Mouse (Mus musculus): ENCODE measurements around the gene Trim67.

Trim67 gene

DNA sequence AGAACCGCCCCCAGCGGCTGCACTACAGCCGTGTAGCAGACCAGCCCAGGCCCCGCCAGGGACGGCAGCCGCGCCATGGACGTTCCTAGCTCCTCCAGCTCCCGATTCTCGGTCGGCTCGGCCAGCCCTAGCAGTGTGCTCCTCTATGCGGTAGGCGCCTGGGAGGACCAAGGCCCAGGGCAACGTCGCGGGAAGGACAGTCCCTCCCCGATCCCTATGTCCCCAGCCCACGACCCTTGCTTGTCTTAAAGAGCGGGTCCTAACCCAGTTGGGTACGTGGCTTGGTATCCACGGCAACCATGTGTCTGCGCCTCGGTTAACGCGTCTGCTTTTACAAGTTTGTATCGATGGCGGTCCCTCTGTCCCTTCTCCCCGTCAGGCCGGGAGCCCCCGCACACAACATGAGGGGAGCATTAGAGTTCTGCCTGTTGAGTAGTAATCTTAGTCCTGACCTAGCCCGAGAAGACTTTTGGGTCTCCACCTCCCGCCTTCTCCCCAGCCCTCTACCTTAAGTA, 70.3 kb downstream of the Trim67 start:
- DNase-seq (ENCODE audit: low read depth, low spot score): no peak
- H3K36me3 ChIP-seq (ENCODE audit: control insufficient read depth, insufficient read depth, low read length, poor library complexity, severe bottlenecking): peaks cover 1% of the 10 kb centered on the region

DNA sequence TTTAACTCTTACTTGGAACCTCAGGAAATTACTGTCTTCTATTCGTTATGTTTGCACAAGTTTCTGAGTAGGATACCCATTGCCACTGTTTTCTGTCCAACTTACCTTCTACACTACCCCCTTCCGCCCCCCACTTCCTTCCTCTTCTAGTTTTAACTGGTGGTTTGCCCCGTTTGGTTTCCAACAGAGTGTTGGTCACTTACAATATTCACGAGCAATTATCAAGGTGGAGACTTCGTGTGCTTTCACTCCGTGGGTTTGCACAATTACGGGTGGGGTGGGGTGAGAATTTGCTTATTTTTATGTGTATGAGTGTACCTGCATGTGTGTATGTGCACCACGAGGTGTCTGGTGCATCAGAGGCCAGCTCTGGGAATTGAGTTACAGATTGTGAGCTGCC, 70.8 kb downstream of the Trim67 start:
- DNase-seq (ENCODE audit: low read depth, low spot score): peak; percentile 39
- Histone ChIP-seq H3K36me3 (ENCODE audit: control insufficient read depth, insufficient read depth, low read length, poor library complexity, severe bottlenecking) (no peaks in the 10 kb centered on the region; the same call in 1 of the 2 replicates), H3K27me3 (ENCODE audit: control insufficient read depth, insufficient read depth, low read length, poor library complexity, severe bottlenecking) (no peaks in the 10 kb centered on the region)

More for the DNA sequence above, 70.3 kb downstream of the Trim67 start:
- H3K27me3 ChIP-seq (ENCODE audit: control insufficient read depth, insufficient read depth, low read length, poor library complexity, severe bottlenecking): no peaks in the 10 kb centered on the region

DNA sequence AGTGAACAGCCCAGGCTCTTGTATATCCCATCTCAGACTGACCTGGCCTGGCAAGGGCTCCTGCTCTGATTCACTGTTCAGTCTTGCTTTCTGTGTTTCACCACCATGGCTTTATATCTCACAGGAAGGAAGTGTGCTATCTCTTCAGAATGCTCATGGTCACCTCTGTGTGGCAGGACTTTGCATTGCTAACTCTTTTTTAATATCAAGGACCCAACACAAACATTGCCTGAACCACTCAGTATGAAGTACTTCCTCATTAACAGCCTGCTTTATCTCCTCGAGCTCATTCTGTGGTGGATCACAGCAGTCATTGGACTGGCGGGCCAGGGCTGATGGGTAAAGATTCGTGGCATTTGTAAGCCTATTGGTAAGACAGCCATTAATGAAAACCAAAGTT, 73.8 kb downstream of the Trim67 start:
- DNase-seq (ENCODE audit: low read depth, low spot score): peak; percentile 27
- Histone ChIP-seq H3K27me3 (ENCODE audit: control insufficient read depth, insufficient read depth, low read length, poor library complexity, severe bottlenecking) (no peaks in the 10 kb centered on the region), H3K36me3 (ENCODE audit: control insufficient read depth, insufficient read depth, low read length, poor library complexity, severe bottlenecking) (no peaks in the 10 kb centered on the region; the same call in none of the 2 replicates)

DNA sequence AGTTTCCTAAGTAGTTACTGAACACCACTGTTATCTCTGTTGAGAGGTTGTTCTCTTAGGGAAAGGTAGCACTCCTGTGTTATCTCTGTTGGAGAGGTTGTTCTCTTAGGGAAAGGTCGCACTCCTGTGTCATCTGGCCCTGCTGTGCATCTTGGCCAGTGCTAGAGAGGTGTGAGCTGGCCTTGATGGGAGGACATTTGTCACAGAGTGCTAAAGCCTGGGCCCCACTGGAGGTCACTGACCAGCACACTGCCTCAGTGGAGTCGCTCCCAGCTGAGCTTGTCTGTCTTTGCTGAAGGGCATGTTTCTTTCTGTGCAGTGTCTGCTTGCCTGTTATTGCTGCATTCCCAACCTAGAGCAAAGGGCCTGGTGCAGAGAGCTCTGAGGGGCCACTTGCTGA, 74.2 kb downstream of the Trim67 start:
- Histone ChIP-seq H3K36me3 (ENCODE audit: control insufficient read depth, insufficient read depth, low read length, poor library complexity, severe bottlenecking) (no peaks in the 10 kb centered on the region; the same call in none of the 2 replicates), H3K27me3 (ENCODE audit: control insufficient read depth, insufficient read depth, low read length, poor library complexity, severe bottlenecking) (no peaks in the 10 kb centered on the region)
- DNase-seq (ENCODE audit: low read depth, low spot score): no peak

DNA sequence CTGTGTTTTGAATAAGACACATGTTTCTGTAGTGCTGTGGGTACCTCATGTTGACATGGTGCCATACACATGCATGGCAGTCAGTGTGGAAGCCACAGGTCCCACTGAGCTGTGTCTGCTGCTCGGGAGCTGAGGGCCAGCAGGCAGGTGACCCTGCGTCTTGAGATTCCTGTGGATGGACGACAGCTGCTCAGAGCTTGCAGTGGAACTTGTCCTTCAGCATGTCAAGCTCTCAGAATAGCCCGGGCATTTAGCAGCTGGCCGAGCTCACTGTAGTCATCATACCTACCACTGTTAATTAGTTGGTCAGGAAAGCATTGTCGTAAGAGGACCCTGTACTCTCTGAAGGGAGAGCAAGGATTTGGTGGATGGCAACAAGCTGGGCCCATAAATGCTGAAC, 76.8 kb downstream of the Trim67 start:
- DNase-seq (ENCODE audit: low read depth, low spot score): no peak
- no peaks in the 10 kb centered on the region for H3K27me3 ChIP-seq (ENCODE audit: control insufficient read depth, insufficient read depth, low read length, poor library complexity, severe bottlenecking)
- H3K36me3 ChIP-seq (ENCODE audit: control insufficient read depth, insufficient read depth, low read length, poor library complexity, severe bottlenecking): peaks cover 7% of the 10 kb centered on the region

DNA sequence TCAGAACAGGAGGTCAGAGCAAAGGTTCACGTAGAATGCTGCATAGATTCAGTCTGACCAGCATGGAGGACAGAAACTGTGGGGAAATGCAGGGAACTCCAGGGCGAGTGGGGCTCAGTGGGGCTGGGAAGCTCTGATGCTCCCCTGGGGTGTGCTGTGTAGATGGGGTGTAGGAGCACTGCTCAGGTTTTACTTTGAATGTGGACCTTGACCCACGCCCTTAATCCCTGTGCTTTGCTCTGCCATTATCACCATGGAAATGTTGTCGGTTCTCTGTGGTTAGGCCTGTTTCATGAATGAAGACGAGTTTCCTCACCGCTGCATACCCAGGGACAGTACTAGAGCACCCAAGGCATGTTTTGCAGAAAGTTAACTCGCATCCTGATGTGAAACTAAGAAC, 78.6 kb downstream of the Trim67 start:
- no peak for DNase-seq (ENCODE audit: low read depth, low spot score)
- peaks cover 7% of the 10 kb centered on the region for H3K36me3 ChIP-seq (ENCODE audit: control insufficient read depth, insufficient read depth, low read length, poor library complexity, severe bottlenecking)
- H3K27me3 ChIP-seq (ENCODE audit: control insufficient read depth, insufficient read depth, low read length, poor library complexity, severe bottlenecking): no peaks in the 10 kb centered on the region

DNA sequence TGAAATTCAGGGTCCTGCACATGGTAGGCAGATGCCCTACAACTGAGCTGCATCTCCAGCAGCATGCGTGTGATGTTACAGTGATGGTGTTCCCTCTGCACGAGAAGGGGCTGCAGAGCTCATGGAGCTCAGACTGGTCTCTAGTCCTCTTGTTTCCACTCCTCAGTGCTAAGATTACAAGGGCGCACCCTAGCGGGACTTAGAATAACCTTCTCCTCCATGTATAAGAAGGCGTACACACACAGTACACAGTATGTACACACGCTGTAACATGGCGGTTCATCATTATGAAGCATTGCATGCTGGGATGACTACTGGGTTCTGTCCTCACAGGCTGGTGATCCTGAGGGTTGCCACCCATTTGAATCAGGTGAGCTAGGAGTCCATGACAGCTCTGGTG, 79.2 kb downstream of the Trim67 start:
- Histone ChIP-seq H3K27me3 (ENCODE audit: control insufficient read depth, insufficient read depth, low read length, poor library complexity, severe bottlenecking) (no peaks in the 10 kb centered on the region), H3K36me3 (ENCODE audit: control insufficient read depth, insufficient read depth, low read length, poor library complexity, severe bottlenecking) (peaks cover 7% of the 10 kb centered on the region)
- no peak for DNase-seq (ENCODE audit: low read depth, low spot score)

DNA sequence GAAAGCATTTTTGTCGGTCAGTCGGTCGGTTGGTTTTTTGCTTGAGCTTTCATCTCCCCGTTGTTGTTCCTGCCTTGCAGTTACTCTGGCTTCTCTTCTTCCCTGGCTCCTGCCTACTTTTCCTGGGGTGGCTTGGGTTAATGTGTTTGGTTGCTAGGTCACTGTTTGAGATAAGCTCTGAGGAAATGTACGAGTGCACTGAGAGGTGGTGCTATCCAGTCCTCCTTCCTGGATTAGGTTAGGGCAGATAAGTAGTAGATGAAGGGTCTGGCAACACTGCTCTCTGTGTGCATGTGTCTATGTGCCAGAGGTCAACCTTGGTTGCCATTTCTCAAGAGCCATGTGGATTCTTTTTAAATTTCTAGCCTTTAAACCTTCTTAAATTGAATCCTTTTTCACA, 79.8 kb downstream of the Trim67 start:
- H3K36me3 ChIP-seq (ENCODE audit: control insufficient read depth, insufficient read depth, low read length, poor library complexity, severe bottlenecking): peaks cover 10% of the 10 kb centered on the region
- no peak for DNase-seq (ENCODE audit: low read depth, low spot score)
- no peaks in the 10 kb centered on the region for H3K27me3 ChIP-seq (ENCODE audit: control insufficient read depth, insufficient read depth, low read length, poor library complexity, severe bottlenecking)

DNA sequence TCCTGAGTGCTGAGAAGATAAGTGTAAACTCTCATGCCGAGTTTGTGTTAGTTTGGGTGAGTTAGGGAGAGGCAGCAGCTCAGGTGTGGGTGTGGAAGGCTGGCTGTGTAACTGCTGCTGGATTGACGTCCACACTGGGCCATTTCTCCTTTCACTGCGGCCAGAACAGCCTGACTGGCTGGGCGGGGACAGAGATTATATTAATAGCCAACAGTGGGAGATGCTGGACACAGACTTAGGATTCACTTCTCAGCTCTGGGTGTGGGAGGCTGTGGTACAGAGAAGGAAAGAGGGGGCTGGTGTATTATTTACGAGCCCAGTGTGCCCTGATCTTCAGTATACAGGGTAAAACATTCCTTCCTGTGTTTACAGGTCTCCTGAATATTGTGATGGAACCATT, 85.2 kb downstream of the Trim67 start:
- DNase-seq (ENCODE audit: low read depth, low spot score): no peak
- no peaks in the 10 kb centered on the region for H3K27me3 ChIP-seq (ENCODE audit: control insufficient read depth, insufficient read depth, low read length, poor library complexity, severe bottlenecking)
- peaks cover 13% of the 10 kb centered on the region for H3K36me3 ChIP-seq (ENCODE audit: control insufficient read depth, insufficient read depth, low read length, poor library complexity, severe bottlenecking)

DNA sequence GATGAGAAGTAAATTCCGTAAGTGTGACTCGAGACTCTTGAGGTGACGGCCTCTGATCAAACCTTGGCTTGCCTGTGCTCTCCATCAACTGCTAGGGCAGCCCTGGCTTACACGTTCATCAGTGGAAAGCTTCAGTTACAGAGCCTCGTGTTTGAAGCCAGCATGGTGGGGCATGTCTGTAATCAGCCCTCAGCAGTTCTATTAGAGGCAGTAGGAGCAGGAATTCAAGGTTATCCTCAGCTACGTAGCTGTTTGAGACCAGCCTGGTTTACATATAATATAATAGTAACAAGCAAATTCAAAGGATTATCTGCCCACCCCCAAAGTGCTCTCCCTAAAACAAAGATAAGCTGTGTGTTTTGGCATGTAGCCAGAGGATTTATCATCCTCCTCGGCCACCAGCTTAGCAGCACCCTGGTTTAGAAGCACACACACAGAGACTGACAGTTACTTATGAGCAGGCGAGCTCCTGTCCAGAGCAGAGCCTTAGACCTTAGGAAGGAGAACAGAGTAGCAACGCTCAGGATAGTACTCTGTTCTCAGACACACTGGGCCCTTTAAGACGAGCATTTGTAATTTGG, 86.1 kb downstream of the Trim67 start:
- H3K27me3 ChIP-seq (ENCODE audit: control insufficient read depth, insufficient read depth, low read length, poor library complexity, severe bottlenecking): no peaks in the 10 kb centered on the region
- no peak for DNase-seq (ENCODE audit: low read depth, low spot score)
- peaks cover 14% of the 10 kb centered on the region for H3K36me3 ChIP-seq (ENCODE audit: control insufficient read depth, insufficient read depth, low read length, poor library complexity, severe bottlenecking)
